Mouse (Mus musculus) hindbrain, embryonic 16.5 days (tissue): ENCODE results near the gene Bpifb4. TPM values are rescaled to one million over a fixed set of nuclear protein-coding genes. Genes with fewer than 3 reads are reported as not detected.

Experiments
- polyA plus RNA-seq: library from polyadenylated mRNA; unstranded; fragments of >200 nt; fragmentation: Nextera tagmentation; extraction: Ambion mirVana; gene quantifications from 2 replicates; pipeline ENCODE4 v1.2.1, GENCODE M21; 2015

The Bpifb4 gene
- polyA plus RNA-seq, 1 experiment from 2014 or later = not detected

Other genes starting within 250 kb of the Bpifb4 start
- 0.10 TPM in 1 of 2 replicates, not detected in the other for gene Dnmt3c, start 241.6 kb upstream of the Bpifb4 start, polyA plus RNA-seq
- 367 and 383 TPM in 2 replicates for gene Mapre1, start 196.9 kb upstream of the Bpifb4 start, polyA plus RNA-seq
- gene Efcab8, start 158.3 kb upstream of the Bpifb4 start, polyA plus RNA-seq = 0.10 TPM in 1 of 2 replicates, not detected in the other
- gene Sun5, start 67.1 kb upstream of the Bpifb4 start, polyA plus RNA-seq = not detected in 2 replicates
- 0.11 and 0.14 TPM in 2 replicates for gene Bpifb2, start 63.2 kb upstream of the Bpifb4 start, polyA plus RNA-seq
- gene Bpifb6, start 37.8 kb upstream of the Bpifb4 start, polyA plus RNA-seq = not detected in 2 replicates
- 0.09 TPM in 1 of 2 replicates, not detected in the other for gene Bpifb3, start 20.0 kb upstream of the Bpifb4 start, polyA plus RNA-seq
- not detected in 2 replicates for gene Bpifa6, start 36.7 kb downstream of the Bpifb4 start, polyA plus RNA-seq
- gene Bpifa2, start 70.1 kb downstream of the Bpifb4 start, polyA plus RNA-seq = not detected in 2 replicates
- not detected in 2 replicates for gene Bpifa3, start 192.1 kb downstream of the Bpifb4 start, polyA plus RNA-seq
- gene Bpifa1, start 204.7 kb downstream of the Bpifb4 start, polyA plus RNA-seq = 0.31 TPM in 1 of 2 replicates, not detected in the other
- not detected in 2 replicates for gene Bpifa5, start 224.4 kb downstream of the Bpifb4 start, polyA plus RNA-seq